Mouse (Mus musculus): Measurements from ENCODE around the gene Fscn3. TPM values are rescaled to one million over a fixed set of nuclear protein-coding genes. Genes with fewer than 3 reads are reported as not detected.
A peak's percentile ranks its signal among the peaks of the same experiment; 100 is the strongest.

Fscn3 gene
- not detected in 2 replicates for polyA plus RNA-seq (2011; ENCODE audit: insufficient read length, low read depth, missing spikeins)

GRCm38 (mm10) chr6:28427096-28427839 is at the start of gene Fscn3:
TSS of gene Fscn3 (plus strand) at chr6:28427789.
- H3K4me1 ChIP-seq (ENCODE audit: control insufficient read depth, insufficient read depth, low read length), result peaks cover 2% of the 10 kb centered on the region; the same call in 1 of the 2 replicates
- TF ChIP-seq CTCF (IDR thresholded peaks at IDR 0.05; ENCODE audit: borderline replicate concordance, insufficient read depth, low read length), result no peak
- no peak for TF ChIP-seq POLR2A (IDR thresholded peaks at IDR 0.05; ENCODE audit: low read depth, low read length)
- no peak within 1 kb of the TSS for H3K4me3 ChIP-seq (ENCODE audit: insufficient read depth, low read length)
- no peak within 1 kb of the TSS for H3K27ac ChIP-seq (ENCODE audit: insufficient read depth, low read length)

- Histone ChIP-seq H3K27ac (ENCODE audit: insufficient read depth, low read length) (no peak overlapping the region), H3K4me3 (ENCODE audit: insufficient read depth, low read length) (no peak overlapping the region), H3K4me1 (ENCODE audit: control insufficient read depth, insufficient read depth, low read length) (no peaks in the 10 kb centered on the region)
- TF ChIP-seq CTCF (IDR thresholded peaks at IDR 0.05; ENCODE audit: borderline replicate concordance, insufficient read depth, low read length) (no peak), POLR2A (IDR thresholded peaks at IDR 0.05; ENCODE audit: low read depth, low read length) (no peak)
Measured at GRCm38 (mm10) chr6:28381983-28382382, 45.6 kb upstream of the Fscn3 start.

GRCm38 (mm10) chr6:28385169-28385568 is 42.4 kb upstream of the Fscn3 start:
- no peak overlapping the region for H3K27ac ChIP-seq (ENCODE audit: insufficient read depth, low read length)
- H3K4me1 ChIP-seq (ENCODE audit: control insufficient read depth, insufficient read depth, low read length), result no peaks in the 10 kb centered on the region
- TF ChIP-seq POLR2A (IDR thresholded peaks at IDR 0.05; ENCODE audit: low read depth, low read length) (no peak), CTCF (IDR thresholded peaks at IDR 0.05; ENCODE audit: borderline replicate concordance, insufficient read depth, low read length) (no peak)
- no peak overlapping the region for H3K4me3 ChIP-seq (ENCODE audit: insufficient read depth, low read length)

GRCm38 (mm10) chr6:28389038-28389437 is 38.6 kb upstream of the Fscn3 start:
- no peak overlapping the region for H3K27ac ChIP-seq (ENCODE audit: insufficient read depth, low read length)
- no peak overlapping the region for H3K4me3 ChIP-seq (ENCODE audit: insufficient read depth, low read length)
- TF ChIP-seq CTCF (IDR thresholded peaks at IDR 0.05; ENCODE audit: borderline replicate concordance, insufficient read depth, low read length) (no peak), POLR2A (IDR thresholded peaks at IDR 0.05; ENCODE audit: low read depth, low read length) (no peak)
- no peaks in the 10 kb centered on the region for H3K4me1 ChIP-seq (ENCODE audit: control insufficient read depth, insufficient read depth, low read length)

GRCm38 (mm10) chr6:28396051-28396852 is 31.3 kb upstream of the Fscn3 start:
- no peak overlapping the region for H3K4me3 ChIP-seq (ENCODE audit: insufficient read depth, low read length)
- H3K27ac ChIP-seq (ENCODE audit: insufficient read depth, low read length), result no peak overlapping the region
- no peak for TF ChIP-seq CTCF (IDR thresholded peaks at IDR 0.05; ENCODE audit: borderline replicate concordance, insufficient read depth, low read length)
- no peak for TF ChIP-seq POLR2A (IDR thresholded peaks at IDR 0.05; ENCODE audit: low read depth, low read length)
- no peaks in the 10 kb centered on the region for H3K4me1 ChIP-seq (ENCODE audit: control insufficient read depth, insufficient read depth, low read length)

- peak overlapping the region; percentile 44 for H3K4me3 ChIP-seq (ENCODE audit: insufficient read depth, low read length)
- TF ChIP-seq CTCF (IDR thresholded peaks at IDR 0.05; ENCODE audit: borderline replicate concordance, insufficient read depth, low read length), result no peak
- no peak for TF ChIP-seq POLR2A (IDR thresholded peaks at IDR 0.05; ENCODE audit: low read depth, low read length)
- H3K27ac ChIP-seq (ENCODE audit: insufficient read depth, low read length), result no peak overlapping the region
- H3K4me1 ChIP-seq (ENCODE audit: control insufficient read depth, insufficient read depth, low read length), result no peaks in the 10 kb centered on the region
Measured at GRCm38 (mm10) chr6:28396853-28397457, 30.6 kb upstream of the Fscn3 start.

GRCm38 (mm10) chr6:28397681-28398203 is 29.8 kb upstream of the Fscn3 start, which contains the start of gene Zfp800:
TSS of gene Zfp800 (minus strand) at chr6:28398005.
- Histone ChIP-seq H3K27ac (ENCODE audit: insufficient read depth, low read length) (no peak within 1 kb of the TSS), H3K4me1 (ENCODE audit: control insufficient read depth, insufficient read depth, low read length) (no peaks in the 10 kb centered on the region)

GRCm38 (mm10) chr6:28398726-28399125 is 28.9 kb upstream of the Fscn3 start:
- TF ChIP-seq CTCF (IDR thresholded peaks at IDR 0.05; ENCODE audit: borderline replicate concordance, insufficient read depth, low read length), result no peak
- no peak for TF ChIP-seq POLR2A (IDR thresholded peaks at IDR 0.05; ENCODE audit: low read depth, low read length)
- no peak overlapping the region for H3K27ac ChIP-seq (ENCODE audit: insufficient read depth, low read length)
- H3K4me3 ChIP-seq (ENCODE audit: insufficient read depth, low read length), result no peak overlapping the region
- H3K4me1 ChIP-seq (ENCODE audit: control insufficient read depth, insufficient read depth, low read length), result no peaks in the 10 kb centered on the region

More at GRCm38 (mm10) chr6:28397681-28398203, 29.8 kb upstream of the Fscn3 start, which contains the start of gene Zfp800:
- TF ChIP-seq POLR2A (IDR thresholded peaks at IDR 0.05; ENCODE audit: low read depth, low read length) (no peak), CTCF (IDR thresholded peaks at IDR 0.05; ENCODE audit: borderline replicate concordance, insufficient read depth, low read length) (no peak)
- peak within 1 kb of the TSS; percentile 44 for H3K4me3 ChIP-seq (ENCODE audit: insufficient read depth, low read length)

GRCm38 (mm10) chr6:28399791-28400190 is 27.8 kb upstream of the Fscn3 start:
- no peak for TF ChIP-seq CTCF (IDR thresholded peaks at IDR 0.05; ENCODE audit: borderline replicate concordance, insufficient read depth, low read length)
- TF ChIP-seq POLR2A (IDR thresholded peaks at IDR 0.05; ENCODE audit: low read depth, low read length), result no peak
- no peak overlapping the region for H3K4me3 ChIP-seq (ENCODE audit: insufficient read depth, low read length)
- H3K27ac ChIP-seq (ENCODE audit: insufficient read depth, low read length), result no peak overlapping the region
- H3K4me1 ChIP-seq (ENCODE audit: control insufficient read depth, insufficient read depth, low read length), result no peaks in the 10 kb centered on the region

All from embryonic fibroblast, embryonic 13.5 days (primary cell).